Mouse (Mus musculus): ENCODE data around the gene St8sia2. TPM values are rescaled to one million over a fixed set of nuclear protein-coding genes. Genes with fewer than 3 reads are reported as not detected.

The St8sia2 gene
- total RNA-seq, 2 experiments from 2014 or later, result not detected

DNA sequence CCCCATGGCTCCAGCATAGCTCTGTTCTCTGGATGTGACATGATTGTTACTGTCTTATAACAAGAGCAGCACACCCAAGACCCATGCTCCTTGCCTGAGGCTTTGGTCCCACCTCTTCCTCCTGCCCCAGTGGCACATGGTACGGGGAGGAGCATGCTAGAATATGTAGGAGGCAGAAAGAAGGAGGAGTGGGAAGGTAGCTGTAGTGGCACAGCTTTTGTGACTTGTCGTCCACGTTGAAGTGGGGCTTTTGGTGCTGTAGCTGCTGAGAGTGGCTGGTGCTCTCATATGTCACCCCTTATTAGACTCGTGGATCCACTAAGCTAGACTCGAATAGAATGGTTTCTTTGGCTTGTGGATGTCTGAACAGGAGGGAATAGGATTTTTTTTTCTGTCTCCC, 121.7 kb downstream of the St8sia2 start:
- no peak for ATAC-seq (replicated peaks; ENCODE audit: low FRiP score, poor library complexity, severe bottlenecking)

DNA sequence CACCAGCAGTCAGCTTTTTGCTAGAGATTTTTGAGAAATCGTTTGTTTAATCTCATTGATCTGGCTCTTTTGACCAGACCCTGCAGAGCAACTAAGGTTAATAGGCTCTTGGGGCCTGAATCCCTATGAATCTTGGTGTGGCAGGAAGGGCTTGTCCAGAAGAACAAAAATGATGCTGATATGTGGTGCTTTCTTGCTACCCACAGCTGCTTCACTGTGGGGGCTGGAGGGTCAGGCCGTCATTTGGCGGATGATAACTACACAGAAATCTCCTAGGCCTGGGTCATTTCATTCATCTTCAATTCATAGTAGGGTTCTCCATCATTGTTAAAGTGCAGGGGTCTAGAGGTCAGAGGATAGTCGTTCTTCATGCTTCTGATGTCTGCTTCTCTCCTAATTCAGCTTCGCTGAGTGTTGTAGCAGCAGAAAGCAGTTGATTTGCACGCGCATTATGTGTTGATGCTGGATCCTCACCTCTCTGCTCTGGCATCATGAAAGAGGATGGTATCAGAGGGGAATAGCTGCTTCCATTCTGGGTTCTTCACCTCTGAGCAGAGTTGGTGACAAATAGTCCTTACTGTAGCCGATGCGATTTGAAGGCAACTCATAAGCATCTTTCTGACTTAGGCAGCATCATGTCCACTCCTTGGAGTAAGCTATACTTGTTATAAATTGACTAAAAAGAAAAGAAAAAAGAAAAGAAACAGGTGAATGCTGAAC, 122.4 kb downstream of the St8sia2 start:
- no peak for ATAC-seq (replicated peaks; ENCODE audit: low FRiP score, poor library complexity, severe bottlenecking)

DNA sequence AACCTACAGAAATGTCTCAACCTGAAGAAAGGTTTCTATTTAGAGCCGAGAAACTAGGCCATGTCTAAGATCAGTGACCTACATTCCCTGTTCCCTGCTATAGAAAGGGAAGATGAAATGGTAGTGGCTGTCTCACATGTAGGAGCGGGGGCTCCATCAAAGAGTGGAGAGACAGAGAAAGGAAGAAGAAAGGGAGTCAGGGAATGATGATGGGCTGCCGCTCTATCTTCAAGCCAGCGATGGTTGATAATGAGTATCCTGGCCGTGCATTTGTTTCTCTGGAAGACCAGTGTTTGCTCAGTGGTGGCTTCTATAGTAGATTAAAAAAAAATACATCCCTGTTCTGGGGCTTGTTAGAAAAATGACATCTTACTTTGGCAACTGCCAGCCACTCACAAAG, 123.0 kb downstream of the St8sia2 start:
- no peak for ATAC-seq (replicated peaks; ENCODE audit: low FRiP score, poor library complexity, severe bottlenecking)
